Mouse (Mus musculus) kidney, adult 2 months (tissue): ENCODE results near the gene Crygn.

ENCODE experiments used
- CTCF ChIP-seq: fragments of 200-500 bp; conservative IDR thresholded peaks from 2 replicates; pipeline ENCODE4 v1.5.1; 2011; ENCODE audit warnings: low read depth, mild to moderate bottlenecking, control low read depth, low read length, moderate library complexity, mixed read lengths; ENCODE audit not compliant: insufficient read depth, insufficient read length
- POLR2A ChIP-seq: fragments of 200-500 bp; IDR thresholded peaks from one replicate; pipeline ENCODE4 v1.6.1; 2011; ENCODE audit warnings: low read depth, low read length, control low read depth

DNA sequence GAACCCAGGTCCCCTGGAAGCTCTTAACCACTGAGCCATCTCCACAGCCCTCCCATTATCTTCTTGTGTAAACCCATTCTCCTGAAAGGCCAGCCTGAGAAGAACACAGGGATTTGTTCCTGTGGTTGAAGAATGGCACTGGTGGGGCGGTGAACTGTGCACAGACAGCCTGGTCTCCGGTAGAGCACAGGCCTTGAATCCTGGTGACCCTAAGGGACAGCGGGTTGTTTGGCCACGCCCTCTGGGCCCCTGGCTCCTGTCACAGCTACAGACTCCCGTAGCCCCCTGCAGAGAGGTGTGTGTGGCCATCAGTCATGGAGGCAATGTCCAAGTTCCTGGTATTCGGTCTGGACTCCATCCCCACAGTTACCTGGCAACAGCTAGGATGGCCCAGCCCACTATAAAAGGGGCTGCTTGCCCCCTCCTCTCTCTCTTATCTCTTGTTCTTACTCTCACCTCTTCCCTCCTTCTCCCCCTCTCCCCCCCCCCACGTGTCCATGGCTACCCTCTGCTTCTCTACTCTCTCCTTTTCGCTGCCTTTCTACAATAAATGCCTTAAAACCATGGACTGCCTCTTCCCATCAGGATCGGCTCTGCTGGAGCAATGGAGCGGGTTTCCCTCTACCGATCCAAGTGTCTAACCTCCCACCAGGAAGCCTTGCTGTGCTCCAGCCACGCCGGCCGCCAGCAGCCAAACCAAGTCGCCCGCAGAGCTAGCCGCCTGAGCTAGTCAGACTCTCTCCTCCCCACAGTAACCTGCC, 20.5 kb upstream of the Crygn start:
- TF ChIP-seq POLR2A: no peak
- no peak for TF ChIP-seq CTCF
